Mouse (Mus musculus) C2C12 (cell line): ENCODE data around the gene Hes2.

Experiments used
- CTCF ChIP-seq: IDR thresholded peaks from one replicate; pipeline ENCODE4 v1.5.1; 2011; ENCODE audit not compliant: control insufficient read depth, insufficient read depth, insufficient read length
- FOSL1 ChIP-seq: IDR thresholded peaks from one replicate; pipeline ENCODE4 v1.8.0; 2011; ENCODE audit warnings: mild to moderate bottlenecking, low read length; ENCODE audit not compliant: poor library complexity, insufficient read depth, severe bottlenecking
- MAX ChIP-seq: IDR thresholded peaks from one replicate; pipeline ENCODE4 v1.6.1; 2011; ENCODE audit warnings: mild to moderate bottlenecking, control low read depth
- USF1 ChIP-seq: IDR thresholded peaks from one replicate; pipeline ENCODE4 v1.6.1; 2011; ENCODE audit warnings: low read depth, mild to moderate bottlenecking, control low read depth, moderate library complexity

DNA sequence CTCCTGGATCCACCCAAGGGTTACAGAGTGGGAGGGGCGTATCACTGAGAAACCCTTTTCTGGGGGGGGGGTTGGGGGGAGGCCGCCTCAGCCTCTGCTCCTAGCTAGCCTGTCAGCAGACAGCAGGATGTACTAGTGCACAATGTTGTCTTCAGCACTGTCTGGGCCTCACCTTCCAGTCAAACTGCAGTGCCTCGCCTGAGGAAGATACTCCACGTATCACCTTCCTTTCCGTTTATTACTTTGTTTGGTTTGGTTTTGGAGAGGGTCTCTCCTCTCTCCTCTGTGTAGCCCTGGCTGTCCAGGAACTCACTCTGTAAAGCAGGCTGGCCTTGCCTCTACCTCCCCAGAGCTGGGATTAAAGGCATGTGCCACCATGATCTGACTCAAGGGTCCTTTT, 25.5 kb upstream of the Hes2 start:
- TF ChIP-seq CTCF: no peak
- TF ChIP-seq MAX: no peak
- no peak for TF ChIP-seq USF1
- no peak for TF ChIP-seq FOSL1
